Mouse (Mus musculus): ENCODE data around the gene Rabl6. TPM values are rescaled to one million over a fixed set of nuclear protein-coding genes. Genes with fewer than 3 reads are reported as not detected.

Gene Rabl6
- 78.8 and 81.1 TPM in 2 replicates for polyA plus RNA-seq (2015; fragmentation: Nextera tagmentation; extraction: Ambion mirVana)

DNA sequence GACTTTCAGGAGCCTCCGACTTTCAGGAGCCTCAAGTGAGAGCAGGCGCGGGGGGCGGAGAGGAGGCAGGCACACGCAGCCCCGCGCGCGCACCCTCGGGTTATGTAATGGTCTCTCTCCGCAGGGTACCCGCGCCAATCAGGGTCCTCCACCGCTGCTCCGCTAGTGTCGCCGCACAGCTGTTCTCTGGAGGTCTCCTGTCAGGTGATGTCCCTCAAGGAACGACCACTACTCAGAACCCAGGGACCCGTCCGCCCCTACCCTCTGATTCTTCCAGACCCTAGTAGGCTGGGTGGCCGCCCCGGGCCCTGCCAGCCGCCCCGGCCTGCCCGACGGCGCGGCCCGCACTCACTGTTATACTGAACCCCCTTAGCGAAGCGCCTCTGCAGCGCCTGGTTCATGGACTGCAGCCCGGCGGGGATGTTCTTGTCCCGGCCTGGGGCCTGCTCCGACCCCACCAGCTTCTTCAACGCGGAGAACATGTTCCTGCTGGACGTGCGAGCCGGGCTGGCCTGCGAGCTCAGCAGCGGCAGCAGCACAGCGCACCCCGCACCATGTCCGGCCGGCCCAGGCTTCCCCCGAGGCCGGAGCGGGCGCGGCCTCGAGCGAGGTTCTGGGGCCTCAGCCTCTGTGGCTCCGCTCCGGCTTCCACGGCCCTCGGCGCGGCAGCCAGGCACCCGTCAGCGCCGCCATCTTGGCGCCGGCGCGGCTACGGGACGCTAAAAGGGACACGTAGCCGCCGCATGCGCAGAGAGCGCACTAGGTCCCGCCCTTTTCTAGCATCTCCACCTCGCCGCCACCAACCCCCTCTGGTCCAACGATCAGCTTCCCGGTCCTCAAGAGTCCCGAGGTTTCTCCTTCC lies at the start of gene Rabl6:
Rabl6 (minus strand) TSS at position 761 of the 862 bp plus-strand sequence.
- Histone ChIP-seq H3K27me3 (no peaks in the 10 kb centered on the region), H3K9ac (replicated peaks) (peak within 1 kb of the TSS; percentile 89), H3K36me3 (no peaks in the 10 kb centered on the region), H3K4me2 (replicated peaks) (peak within 1 kb of the TSS; percentile 66), H3K4me3 (peak within 1 kb of the TSS; percentile 80), H3K9me3 (no peaks in the 10 kb centered on the region), H3K4me1 (peaks cover 22% of the 10 kb centered on the region), H3K27ac (replicated peaks) (peak within 1 kb of the TSS; percentile 90)
- under 1% methylated on average over 80 of the region's 80 CpGs for WGBS
- peak; percentile 94 for ATAC-seq (replicated peaks)

DNA sequence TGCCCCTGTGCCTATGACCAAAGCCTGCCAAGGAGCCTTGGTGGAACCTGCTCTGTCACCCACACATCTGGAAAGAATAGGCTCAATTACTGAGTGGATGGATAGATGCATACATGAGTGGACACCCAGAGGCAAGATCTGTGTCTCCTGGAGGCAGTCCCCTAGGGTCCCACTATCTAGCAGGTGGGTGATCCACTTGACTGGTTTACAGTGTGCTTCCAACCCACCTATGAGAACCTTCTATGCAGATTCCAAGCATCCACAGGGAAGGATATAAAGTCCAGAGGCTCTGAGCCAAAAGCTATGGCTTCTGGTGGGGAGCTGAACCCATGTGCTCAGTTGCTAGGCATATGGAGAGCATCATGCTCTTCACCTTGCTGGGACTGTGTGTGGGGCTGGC lies 49.3 kb upstream of the Rabl6 start, which contains the start of gene Lcn5:
Lcn5 (plus strand) TSS at position 301 of the 400 bp plus-strand sequence.
- H3K4me2 ChIP-seq (replicated peaks), result no peak within 1 kb of the TSS
- no peaks in the 10 kb centered on the region for H3K4me1 ChIP-seq
- no peak within 1 kb of the TSS for H3K9ac ChIP-seq (replicated peaks)
- no peak for ATAC-seq (replicated peaks)
- H3K27ac ChIP-seq (replicated peaks), result no peak within 1 kb of the TSS
- H3K27me3 ChIP-seq, result no peaks in the 10 kb centered on the region
- H3K36me3 ChIP-seq, result no peaks in the 10 kb centered on the region
- H3K4me3 ChIP-seq, result no peak within 1 kb of the TSS
- no peaks in the 10 kb centered on the region for H3K9me3 ChIP-seq

DNA sequence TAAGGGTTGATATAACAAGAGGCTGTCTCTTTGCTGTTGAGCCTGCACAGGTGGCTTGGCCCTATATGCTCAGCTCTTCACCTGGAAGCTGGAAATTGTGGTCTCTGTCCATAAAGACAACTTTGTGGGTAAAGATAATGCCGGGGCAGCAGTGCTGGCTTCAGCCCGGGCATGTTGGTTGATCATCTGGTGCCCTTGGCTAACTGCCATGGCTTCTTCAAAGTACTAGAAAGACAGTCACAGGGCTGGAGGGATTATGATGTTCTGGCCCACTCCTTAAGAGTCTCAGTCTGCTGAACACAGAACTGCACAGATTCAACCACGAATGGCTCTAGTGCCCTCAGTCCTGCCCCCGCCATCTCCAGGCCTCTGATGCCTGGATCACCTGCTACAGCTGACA lies 48.9 kb upstream of the Rabl6 start:
- Histone ChIP-seq H3K9ac (replicated peaks) (no peak overlapping the region), H3K4me2 (replicated peaks) (no peak overlapping the region), H3K4me1 (no peaks in the 10 kb centered on the region), H3K4me3 (no peak overlapping the region), H3K9me3 (no peaks in the 10 kb centered on the region), H3K27me3 (no peaks in the 10 kb centered on the region), H3K36me3 (no peaks in the 10 kb centered on the region), H3K27ac (replicated peaks) (no peak overlapping the region)
- WGBS, result 83% methylated on average over 4 of the region's 4 CpGs
- no peak for ATAC-seq (replicated peaks)

DNA sequence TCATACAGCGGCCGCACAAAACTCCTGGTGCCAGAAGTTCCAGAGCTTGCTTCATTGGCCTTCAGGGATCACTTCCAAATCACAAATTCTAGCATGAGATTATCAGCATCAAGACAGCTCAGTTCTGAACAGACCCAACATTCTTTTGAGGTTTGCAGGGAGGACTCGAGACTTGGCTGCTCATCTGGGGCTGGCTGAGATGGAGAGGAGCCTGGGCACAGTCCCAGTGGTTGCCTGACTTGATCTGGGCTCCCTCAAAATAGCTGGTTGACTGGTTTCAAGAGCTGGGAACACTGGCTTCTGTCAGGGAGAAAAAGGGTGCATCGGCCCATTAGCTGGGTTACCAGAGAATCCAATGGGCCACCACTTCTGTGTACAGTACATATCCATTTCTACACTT lies 48.4 kb upstream of the Rabl6 start:
- WGBS, result 79% methylated on average over 4 of the region's 4 CpGs
- Histone ChIP-seq H3K9ac (replicated peaks) (no peak overlapping the region), H3K4me3 (no peak overlapping the region), H3K4me2 (replicated peaks) (no peak overlapping the region), H3K27me3 (no peaks in the 10 kb centered on the region), H3K27ac (replicated peaks) (no peak overlapping the region), H3K36me3 (no peaks in the 10 kb centered on the region), H3K9me3 (no peaks in the 10 kb centered on the region), H3K4me1 (no peaks in the 10 kb centered on the region)
- no peak for ATAC-seq (replicated peaks)

DNA sequence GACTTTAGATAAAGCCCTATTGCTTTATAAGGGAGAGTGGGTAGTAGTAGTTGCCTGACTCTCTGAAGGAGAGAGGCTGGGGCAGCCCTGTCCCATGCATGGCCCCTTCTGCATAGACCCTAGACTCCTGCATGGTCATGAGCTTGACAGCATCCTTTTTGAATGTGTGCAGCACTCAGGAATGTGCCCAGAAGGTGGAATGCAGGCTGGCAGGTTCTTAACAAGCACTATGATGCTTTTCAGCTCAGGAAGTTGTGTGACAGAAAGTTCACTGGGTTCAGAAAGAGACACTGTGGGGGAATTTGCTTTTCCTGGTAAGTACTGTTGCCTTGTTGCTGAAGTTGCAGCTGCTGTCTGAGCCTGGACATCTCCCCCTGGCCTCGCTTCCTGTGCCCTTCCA lies 46.2 kb upstream of the Rabl6 start:
- Histone ChIP-seq H3K36me3 (no peaks in the 10 kb centered on the region), H3K4me2 (replicated peaks) (no peak overlapping the region), H3K27me3 (no peaks in the 10 kb centered on the region), H3K4me1 (no peaks in the 10 kb centered on the region), H3K9me3 (no peaks in the 10 kb centered on the region), H3K27ac (replicated peaks) (no peak overlapping the region), H3K4me3 (no peak overlapping the region), H3K9ac (replicated peaks) (no peak overlapping the region)
- 79% methylated on average over 1 of the region's 1 CpGs for WGBS
- ATAC-seq (replicated peaks), result no peak

DNA sequence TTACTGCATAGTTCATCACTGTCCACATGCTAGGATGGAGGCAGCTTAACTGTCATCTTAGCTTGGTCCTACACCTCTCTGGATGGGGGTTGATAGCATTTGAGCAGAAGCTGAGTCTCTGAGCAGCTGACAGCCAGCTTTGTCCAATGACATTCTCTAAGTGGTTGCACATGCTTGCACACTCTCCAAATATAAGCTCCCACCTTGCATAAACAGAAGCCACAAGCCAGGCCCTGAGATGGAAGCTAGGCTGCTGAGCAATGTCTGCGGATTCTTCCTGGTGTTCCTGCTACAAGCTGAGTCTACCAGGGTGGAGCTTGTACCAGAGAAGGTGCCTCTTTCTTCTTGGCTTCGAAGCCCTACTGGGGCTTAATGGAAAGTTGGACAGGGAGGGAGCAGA lies 44.6 kb upstream of the Rabl6 start, which contains the start of gene Lcn8:
Lcn8 (plus strand) TSS at position 219 of the 400 bp plus-strand sequence.
- ATAC-seq (replicated peaks), result no peak
- Histone ChIP-seq H3K4me1 (no peaks in the 10 kb centered on the region), H3K27ac (replicated peaks) (no peak within 1 kb of the TSS), H3K27me3 (no peaks in the 10 kb centered on the region), H3K36me3 (no peaks in the 10 kb centered on the region), H3K9ac (replicated peaks) (no peak within 1 kb of the TSS), H3K9me3 (no peaks in the 10 kb centered on the region), H3K4me2 (replicated peaks) (no peak within 1 kb of the TSS), H3K4me3 (no peak within 1 kb of the TSS)
- 95% methylated on average over 2 of the region's 2 CpGs for WGBS

DNA sequence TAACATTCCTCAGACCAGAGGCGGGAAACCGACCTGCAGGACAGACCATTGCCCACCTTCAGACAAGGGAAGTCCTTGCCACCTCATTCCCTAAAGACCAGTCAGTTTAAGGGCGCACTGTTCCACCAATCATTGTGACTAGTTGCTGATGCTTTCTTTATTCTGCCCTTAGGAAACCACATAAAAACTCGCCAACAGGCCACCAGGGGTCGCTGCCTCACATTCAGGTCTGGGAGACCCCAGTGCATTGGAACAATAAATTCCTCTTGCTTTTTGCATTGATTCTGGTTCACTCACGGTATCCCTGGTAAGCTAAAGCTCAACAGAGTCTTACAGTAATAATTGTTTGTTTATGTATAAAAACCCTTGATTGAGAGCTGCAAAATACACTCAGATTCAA lies 31.6 kb upstream of the Rabl6 start:
- Histone ChIP-seq H3K36me3 (no peaks in the 10 kb centered on the region), H3K27ac (replicated peaks) (no peak overlapping the region), H3K9ac (replicated peaks) (no peak overlapping the region), H3K4me1 (no peaks in the 10 kb centered on the region), H3K4me3 (no peak overlapping the region), H3K4me2 (replicated peaks) (no peak overlapping the region), H3K9me3 (no peaks in the 10 kb centered on the region), H3K27me3 (no peaks in the 10 kb centered on the region)
- no peak for ATAC-seq (replicated peaks)
- WGBS, result 17% methylated on average over 6 of the region's 6 CpGs

DNA sequence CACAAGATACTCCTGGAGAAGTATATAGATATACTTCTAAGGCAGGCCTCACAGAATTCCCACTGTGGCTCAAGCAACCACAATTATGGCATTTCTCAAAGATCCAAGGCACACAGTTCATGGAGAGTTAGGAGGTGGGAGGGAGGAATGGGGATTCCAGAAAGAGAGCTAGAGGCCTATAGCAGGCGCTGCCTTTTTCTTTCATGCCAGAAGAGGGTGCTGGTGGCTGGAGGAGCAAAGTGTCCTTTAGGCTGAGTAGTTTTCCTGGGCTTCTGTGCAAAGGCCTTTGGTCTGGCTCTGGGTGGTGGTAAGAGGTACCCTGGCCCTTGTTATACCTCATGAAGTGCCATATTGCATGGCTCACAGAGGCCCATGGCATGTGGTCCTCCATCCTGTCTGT lies 25.7 kb upstream of the Rabl6 start:
- Histone ChIP-seq H3K9me3 (no peaks in the 10 kb centered on the region), H3K36me3 (no peaks in the 10 kb centered on the region), H3K9ac (replicated peaks) (no peak overlapping the region), H3K27ac (replicated peaks) (no peak overlapping the region), H3K4me2 (replicated peaks) (no peak overlapping the region), H3K27me3 (no peaks in the 10 kb centered on the region), H3K4me1 (no peaks in the 10 kb centered on the region), H3K4me3 (no peak overlapping the region)
- WGBS, result 38% methylated on average over 1 of the region's 1 CpGs
- ATAC-seq (replicated peaks), result no peak

DNA sequence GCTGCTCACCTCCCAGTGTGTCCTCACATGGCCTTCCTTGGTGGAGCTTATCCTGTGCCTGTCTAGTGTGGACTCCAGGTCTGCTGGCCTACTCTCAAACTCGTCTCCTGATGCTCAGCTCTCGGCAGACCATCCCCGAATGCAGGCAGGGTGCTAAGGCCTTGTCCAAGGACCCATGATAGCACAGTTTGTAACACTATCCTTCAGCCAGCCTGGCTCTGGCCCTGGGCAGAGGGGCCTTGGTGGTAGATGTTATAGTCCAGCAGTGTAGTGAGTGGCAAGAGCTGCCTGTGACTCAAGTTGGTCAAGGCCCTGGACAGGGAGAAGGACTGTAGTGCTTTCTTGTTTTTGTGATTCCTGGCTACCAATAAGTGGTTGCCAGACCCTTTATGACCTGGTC lies 25.3 kb upstream of the Rabl6 start:
- no peak overlapping the region for H3K4me2 ChIP-seq (replicated peaks)
- no peaks in the 10 kb centered on the region for H3K9me3 ChIP-seq
- no peak overlapping the region for H3K4me3 ChIP-seq
- H3K36me3 ChIP-seq, result no peaks in the 10 kb centered on the region
- no peak for ATAC-seq (replicated peaks)
- H3K4me1 ChIP-seq, result no peaks in the 10 kb centered on the region
- H3K27me3 ChIP-seq, result no peaks in the 10 kb centered on the region
- H3K9ac ChIP-seq (replicated peaks), result no peak overlapping the region
- H3K27ac ChIP-seq (replicated peaks), result no peak overlapping the region
- 75% methylated on average over 3 of the region's 3 CpGs for WGBS

DNA sequence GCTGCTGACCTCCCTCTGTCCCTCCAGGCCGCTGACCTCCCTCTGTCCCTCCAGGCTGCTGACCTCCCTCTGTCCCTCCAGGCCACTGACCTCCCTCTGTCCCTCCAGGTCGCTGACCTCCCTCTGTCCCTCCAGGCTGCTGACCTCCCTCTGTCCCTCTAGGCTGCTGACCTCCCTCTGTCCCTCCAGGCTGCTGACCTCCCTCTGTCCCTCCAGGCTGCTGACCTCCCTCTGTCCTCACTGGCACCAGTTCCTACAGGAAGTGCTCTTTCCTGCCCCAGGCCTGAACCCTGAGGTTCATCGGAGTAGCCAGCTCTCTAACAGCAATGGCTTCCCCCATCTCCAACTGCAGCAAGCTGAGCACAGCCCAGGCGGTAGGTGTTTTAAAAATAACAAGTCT lies 20.4 kb upstream of the Rabl6 start:
- no peaks in the 10 kb centered on the region for H3K27me3 ChIP-seq
- H3K4me2 ChIP-seq (replicated peaks), result no peak overlapping the region
- ATAC-seq (replicated peaks), result no peak
- no peaks in the 10 kb centered on the region for H3K4me1 ChIP-seq
- H3K27ac ChIP-seq (replicated peaks), result no peak overlapping the region
- H3K4me3 ChIP-seq, result no peak overlapping the region
- 57% methylated on average over 4 of the region's 4 CpGs for WGBS
- H3K9me3 ChIP-seq, result no peaks in the 10 kb centered on the region
- H3K36me3 ChIP-seq, result no peaks in the 10 kb centered on the region
- no peak overlapping the region for H3K9ac ChIP-seq (replicated peaks)

DNA sequence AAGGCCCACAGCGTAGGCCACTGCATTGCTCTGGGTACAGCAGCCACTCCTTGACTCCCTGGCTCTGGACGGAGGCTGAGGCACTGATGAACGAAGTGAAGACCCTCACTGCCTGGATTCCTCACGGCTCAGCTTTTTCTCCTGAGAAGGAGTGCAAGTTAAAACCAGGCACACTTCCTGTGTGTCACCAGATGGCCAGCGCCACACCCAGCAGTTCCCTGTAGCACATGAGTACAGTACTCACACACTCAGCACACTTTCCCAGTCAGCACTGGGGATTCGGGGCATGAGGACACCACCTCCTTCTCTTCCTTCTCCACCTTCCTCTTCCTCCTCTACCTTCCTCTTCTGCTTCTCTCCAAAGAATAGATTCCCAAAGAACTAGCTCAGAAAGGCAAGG lies 19.5 kb upstream of the Rabl6 start, which contains the start of gene Fcna:
Fcna (minus strand) TSS at position 220 of the 400 bp plus-strand sequence.
- WGBS, result 86% methylated on average over 6 of the region's 6 CpGs
- H3K4me3 ChIP-seq, result no peak within 1 kb of the TSS
- ATAC-seq (replicated peaks), result no peak
- H3K27ac ChIP-seq (replicated peaks), result no peak within 1 kb of the TSS
- no peaks in the 10 kb centered on the region for H3K4me1 ChIP-seq
- no peaks in the 10 kb centered on the region for H3K36me3 ChIP-seq
- H3K9ac ChIP-seq (replicated peaks), result no peak within 1 kb of the TSS
- no peaks in the 10 kb centered on the region for H3K9me3 ChIP-seq
- H3K27me3 ChIP-seq, result no peaks in the 10 kb centered on the region
- H3K4me2 ChIP-seq (replicated peaks), result no peak within 1 kb of the TSS

DNA sequence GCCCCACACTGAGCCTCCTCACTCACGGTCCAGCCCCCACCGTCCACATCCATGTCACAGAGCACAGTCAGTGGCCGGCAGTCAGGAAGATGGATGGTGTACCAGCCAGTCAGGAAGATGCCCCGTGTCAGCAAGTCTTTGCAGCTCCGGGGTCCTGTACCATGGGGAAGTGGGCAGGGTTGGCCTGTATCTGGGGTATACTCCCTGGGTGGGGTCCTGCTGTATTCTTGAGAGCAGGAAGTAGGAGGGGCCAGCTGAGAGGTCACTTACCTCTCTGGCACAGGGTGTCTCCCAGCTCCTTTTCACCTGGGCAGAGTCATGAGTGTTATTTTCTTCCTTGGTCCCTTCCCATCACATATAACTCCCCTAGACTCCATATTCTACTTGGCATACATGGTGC lies 17.7 kb upstream of the Rabl6 start:
- Histone ChIP-seq H3K27ac (replicated peaks) (no peak overlapping the region), H3K9me3 (no peaks in the 10 kb centered on the region), H3K4me3 (no peak overlapping the region), H3K36me3 (no peaks in the 10 kb centered on the region), H3K27me3 (no peaks in the 10 kb centered on the region), H3K9ac (replicated peaks) (no peak overlapping the region), H3K4me2 (replicated peaks) (no peak overlapping the region), H3K4me1 (peaks cover 12% of the 10 kb centered on the region; the same call in 1 of the 2 replicates)
- WGBS, result 86% methylated on average over 5 of the region's 5 CpGs
- ATAC-seq (replicated peaks), result no peak

All from forebrain, embryonic 15.5 days (tissue).